Mouse (Mus musculus) MEL (cell line): Measurements from ENCODE around the gene Gm37240. TPM values are rescaled to one million over a fixed set of nuclear protein-coding genes. Genes with fewer than 3 reads are reported as not detected.

Experiments
- DNase-seq: peaks from one replicate; pipeline ENCODE4 v3.0.0; 2011; ENCODE audit warnings: low read depth, low spot score
- H3K27ac ChIP-seq: 2 replicates; pipeline ENCODE4 v1.5.1; 2012; ENCODE audit warnings: low read depth, mild to moderate bottlenecking, control low read depth, low read length, moderate library complexity; ENCODE audit not compliant: control insufficient read depth
- H3K27me3 ChIP-seq, 2 experiments: fragments of 150-350 bp in 1 of 2; sonication (generic) in 1 of 2; 2 replicates each; pipeline ENCODE4 v1.6.1; 2012; ENCODE audit warnings: low read length in 2 of 2, mild to moderate bottlenecking in 2 of 2, improper control_type of control experiment in 1 of 2, moderate library complexity in 1 of 2; ENCODE audit not compliant: insufficient read depth in 2 of 2, control insufficient read depth in 1 of 2
- H3K36me3 ChIP-seq, 2 experiments: 2 replicates each; pipeline ENCODE4 v1.6.1; 2012 to 2014; ENCODE audit warnings: low read length in 2 of 2, improper control_type of control experiment in 1 of 2, inconsistent platforms in 1 of 2, mild to moderate bottlenecking in 1 of 2; ENCODE audit not compliant: insufficient read depth in 2 of 2, control insufficient read depth in 1 of 2
- H3K4me1 ChIP-seq, 2 experiments: fragments of 150-350 bp in 1 of 2; sonication (generic) in 1 of 2; 2 replicates each; pipeline ENCODE4 v1.6.1; 2012; ENCODE audit warnings: low read length in 2 of 2, improper control_type of control experiment in 1 of 2, mild to moderate bottlenecking in 1 of 2; ENCODE audit not compliant: insufficient read depth in 2 of 2, control insufficient read depth in 1 of 2
- H3K4me3 ChIP-seq, 2 experiments: fragments of 150-350 bp in 1 of 2; sonication (generic) in 1 of 2; 2 replicates each; pipeline ENCODE4 v1.5.1; 2012; ENCODE audit warnings: low read depth in 2 of 2, low read length in 2 of 2, mild to moderate bottlenecking in 2 of 2, moderate library complexity in 2 of 2, control low read depth in 1 of 2, improper control_type of control experiment in 1 of 2; ENCODE audit not compliant: control insufficient read depth in 1 of 2, insufficient read depth in 1 of 2
- H3K79me2 ChIP-seq: 2 replicates; pipeline ENCODE4 v1.6.1; 2012; ENCODE audit warnings: mild to moderate bottlenecking, low read length, moderate library complexity; ENCODE audit not compliant: control insufficient read depth, poor library complexity, insufficient read depth
- H3K9ac ChIP-seq: 2 replicates; pipeline ENCODE4 v1.6.1; 2012; ENCODE audit warnings: low read depth, mild to moderate bottlenecking, control low read depth, low read length, moderate library complexity; ENCODE audit not compliant: control insufficient read depth, poor library complexity, severe bottlenecking
- H3K9me3 ChIP-seq: fragments of 150-350 bp; sonication (generic); replicated peaks from 2 replicates; pipeline ENCODE4 v1.6.1; 2012; ENCODE audit warnings: mild to moderate bottlenecking, low read length, improper control_type of control experiment, moderate library complexity; ENCODE audit not compliant: insufficient read depth
- CHD1 ChIP-seq: IDR thresholded peaks from 2 replicates; pipeline ENCODE4 v1.6.1; 2012; ENCODE audit warnings: low read depth, mild to moderate bottlenecking, inconsistent platforms, low read length, improper control_type of control experiment
- CHD2 ChIP-seq: IDR thresholded peaks from 2 replicates; pipeline ENCODE4 v1.6.1; 2011; ENCODE audit warnings: low read length, improper control_type of control experiment
- E2F4 ChIP-seq: IDR thresholded peaks from 2 replicates; pipeline ENCODE4 v1.6.1; 2011; ENCODE audit warnings: low read depth, low read length, improper control_type of control experiment, borderline replicate concordance
- EP300 ChIP-seq, 2 experiments: IDR thresholded peaks; 2 replicates each; pipeline ENCODE4 v1.6.1; 2011; ENCODE audit warnings: improper control_type of control experiment in 2 of 2, low read length in 2 of 2, low read depth in 1 of 2, mild to moderate bottlenecking in 1 of 2
- ETS1 ChIP-seq: IDR thresholded peaks from 2 replicates; pipeline ENCODE4 v1.6.1; 2012; ENCODE audit warnings: low read depth, mild to moderate bottlenecking, inconsistent platforms, low read length, improper control_type of control experiment, moderate library complexity
- KAT2A ChIP-seq: conservative IDR thresholded peaks from 2 replicates; pipeline ENCODE4 v1.6.1; 2012; ENCODE audit warnings: low read depth, low read length, improper control_type of control experiment, inconsistent platforms
- MAX ChIP-seq: IDR thresholded peaks from 2 replicates; pipeline ENCODE4 v1.6.1; 2011; ENCODE audit warnings: low read length, improper control_type of control experiment
- MEF2A ChIP-seq: IDR thresholded peaks from 2 replicates; pipeline ENCODE4 v1.6.1; 2014; ENCODE audit warnings: low read depth, mild to moderate bottlenecking, inconsistent platforms, low read length, improper control_type of control experiment; ENCODE audit not compliant: poor library complexity, insufficient replicate concordance, severe bottlenecking; ENCODE audit errors: extremely low read depth
- MXI1 ChIP-seq: IDR thresholded peaks from 2 replicates; pipeline ENCODE4 v1.6.1; 2011; ENCODE audit warnings: mild to moderate bottlenecking, low read depth, low read length, improper control_type of control experiment
- MYB ChIP-seq: IDR thresholded peaks from 2 replicates; pipeline ENCODE4 v1.6.1; 2011; ENCODE audit warnings: mild to moderate bottlenecking, low read depth, low read length, improper control_type of control experiment
- POLR2AphosphoS2 ChIP-seq: IDR thresholded peaks from 2 replicates; pipeline ENCODE4 v1.6.1; 2011; ENCODE audit warnings: low read length, improper control_type of control experiment
- RCOR1 ChIP-seq: IDR thresholded peaks from 2 replicates; pipeline ENCODE4 v1.6.1; 2012; ENCODE audit warnings: low read depth, mild to moderate bottlenecking, inconsistent platforms, low read length, improper control_type of control experiment
- SMC3 ChIP-seq: IDR thresholded peaks from 2 replicates; pipeline ENCODE4 v1.6.1; 2011; ENCODE audit warnings: low read depth, low read length, improper control_type of control experiment
- TBP ChIP-seq: IDR thresholded peaks from 2 replicates; pipeline ENCODE4 v1.8.0; 2011; ENCODE audit warnings: low read depth, low read length, improper control_type of control experiment
- TCF12 ChIP-seq: IDR thresholded peaks from 2 replicates; pipeline ENCODE4 v1.6.1; 2014; ENCODE audit warnings: low read depth, mild to moderate bottlenecking, inconsistent platforms, low read length, improper control_type of control experiment, moderate library complexity
- USF2 ChIP-seq, 2 experiments: IDR thresholded peaks; 2 replicates each; pipeline ENCODE4 v1.6.1; 2011 to 2012; ENCODE audit warnings: improper control_type of control experiment in 2 of 2, low read length in 2 of 2, borderline replicate concordance in 1 of 2, inconsistent platforms in 1 of 2, low read depth in 1 of 2, mild to moderate bottlenecking in 1 of 2; ENCODE audit not compliant: insufficient read depth in 1 of 2
- polyA plus RNA-seq, 2 experiments: library from polyadenylated mRNA; stranded (reverse) in 1 of 2; unstranded in 1 of 2; fragments of >175 nt in 1 of 2; fragments of >200 nt in 1 of 2; gene quantifications; 2 replicates each; pipeline versions ENCODE4 v1.2.1 to v1.2.4; 2012; ENCODE audit warnings: low replicate concordance in 2 of 2, low read depth in 1 of 2; ENCODE audit not compliant: insufficient read length in 2 of 2, insufficient read depth in 1 of 2, missing spikeins in 1 of 2
- total RNA-seq: library from RNA; depleted of rRNA; stranded (reverse); fragments of 300-350 nt; gene quantifications from 2 replicates; pipeline ENCODE4 v1.2.3, GENCODE M21; 2012

Gm37240 gene
- total and polyA plus RNA-seq, 3 experiments = 0.04 TPM; not detected in 2

DNA sequence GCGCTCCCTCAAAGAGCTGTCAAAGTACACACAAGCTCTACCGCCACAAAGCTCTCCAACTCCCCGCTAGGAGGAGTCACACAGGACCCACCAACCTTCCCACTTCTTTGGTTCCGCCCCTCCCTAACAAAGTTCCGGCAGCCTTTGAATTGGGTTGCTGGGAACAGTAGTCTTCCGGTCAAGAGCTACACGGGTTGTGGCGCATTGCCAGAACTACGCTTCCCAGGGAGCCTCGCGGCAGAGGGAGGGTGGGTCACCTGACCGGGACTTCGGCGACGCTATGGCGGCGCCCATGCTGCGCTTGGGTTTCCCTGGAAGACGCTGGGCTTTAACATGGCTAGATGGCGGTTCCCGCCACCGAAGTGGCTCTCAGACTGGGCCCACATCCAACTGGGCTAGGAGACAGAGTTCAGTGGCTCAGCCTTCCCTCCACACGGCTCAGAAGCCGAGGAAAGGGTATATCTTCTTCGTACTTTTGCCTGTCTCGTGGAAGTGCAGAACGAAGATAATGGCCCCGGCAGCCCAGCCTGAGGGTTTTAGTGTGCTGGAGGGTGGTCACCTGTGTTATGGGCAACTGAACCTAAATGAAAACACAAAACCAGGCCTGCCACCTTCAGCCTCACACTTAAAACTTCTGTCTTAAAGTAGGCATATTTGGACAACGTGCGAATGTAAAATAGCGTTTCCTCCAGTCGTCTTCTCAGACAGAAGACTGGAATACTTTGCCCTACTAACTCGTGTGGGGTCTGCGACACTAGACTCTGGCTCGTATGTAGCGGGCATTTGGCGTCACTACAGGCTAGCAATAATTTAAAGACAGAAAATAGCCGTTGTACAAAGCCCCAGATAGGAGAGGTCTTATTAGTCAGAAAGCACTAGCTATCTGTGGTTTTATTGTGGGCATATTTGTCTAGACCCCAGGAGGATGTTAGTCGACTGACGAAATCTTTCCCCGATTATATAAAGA is 313.2 kb downstream of the Gm37240 start, which contains the start of gene Gatb (continued):
- TF ChIP-seq KAT2A (peak; percentile 97), USF2 (IDR thresholded peaks at IDR 0.05; ENCODE audit: borderline replicate concordance in 1 of 2, insufficient read depth in 1 of 2, low read depth in 1 of 2, low read length in 2 of 2) (peak; percentile 45 to 84; a peak in 3 of 4 replicates), POLR2AphosphoS2 (no peak), MAX (0 out of 2 replicates have a peak, but pooled peaks have one; percentile 77), MYB (no peak), EP300 (IDR thresholded peaks at IDR 0.05; ENCODE audit: low read depth in 1 of 2, low read length in 2 of 2) (no peak), RCOR1 (no peak), TCF12 (no peak), CHD2 (no peak), MXI1 (peak; percentile 94), ETS1 (no peak), MEF2A (no peak), SMC3 (peak; percentile 43)

GRCm38 (mm10) chr3:85573216-85573863 is 314.0 kb downstream of the Gm37240 start:
- Histone ChIP-seq H3K4me1 (peaks cover 0 to 7% of the 10 kb centered on the region in 2 experiments; a peak in 3 of 4 replicates), H3K9ac (peak overlapping the region; percentile 81), H3K27ac (peak overlapping the region; percentile 63), H3K79me2 (peaks cover 3% of the 10 kb centered on the region; the same call in 1 of the 2 replicates), H3K27me3 (no peaks in the 10 kb centered on the region), H3K36me3 (peaks cover 0 to 16% of the 10 kb centered on the region in 2 experiments; a peak in 2 of 4 replicates), H3K9me3 (no peaks in the 10 kb centered on the region), H3K4me3 (peak overlapping the region; percentile 70 to 72)
- TF ChIP-seq CHD1 (0 out of 2 replicates have a peak, but pooled peaks have one; percentile 84), E2F4 (0 out of 2 replicates have a peak, but pooled peaks have one; percentile 41), TBP (no peak), ETS1 (0 out of 2 replicates have a peak, but pooled peaks have one; percentile 6)
- peak; percentile 16 for DNase-seq
